Mouse (Mus musculus) heart, embryonic 13.5 days (tissue): ENCODE measurements around the gene Phlpp2. TPM values are rescaled to one million over a fixed set of nuclear protein-coding genes. Genes with fewer than 3 reads are reported as not detected.

Experiments
- ATAC-seq: fragments of 200-750 bp; cut with Nextera tagmentation; 2 replicates; pipeline ENCODE4 v1.8.0; 2017; ENCODE audit warnings: moderate TSS enrichment; ENCODE audit not compliant: insufficient number of reproducible peaks, low FRiP score, low TSS enrichment; ENCODE audit errors: extremely low read depth
- H3K27ac ChIP-seq: fragments of 300-500 bp; sonication (generic); replicated peaks from 2 replicates; pipeline ENCODE4 v1.5.1; 2015; ENCODE audit warnings: moderate library complexity, mild to moderate bottlenecking, inconsistent platforms
- H3K27me3 ChIP-seq: fragments of 300-500 bp; sonication (generic); replicated peaks from 2 replicates; pipeline ENCODE4 v1.6.1; 2015; ENCODE audit warnings: mild to moderate bottlenecking, inconsistent platforms
- H3K36me3 ChIP-seq: fragments of 300-500 bp; sonication (generic); 2 replicates; pipeline ENCODE4 v1.6.1; 2015; ENCODE audit warnings: mild to moderate bottlenecking, inconsistent platforms
- H3K4me1 ChIP-seq: fragments of 300-500 bp; sonication (generic); 2 replicates; pipeline ENCODE4 v1.6.1; 2015; ENCODE audit warnings: inconsistent platforms
- H3K4me2 ChIP-seq: fragments of 300-500 bp; sonication (generic); 2 replicates; pipeline ENCODE4 v1.6.1; 2015; ENCODE audit warnings: inconsistent platforms, mild to moderate bottlenecking, moderate library complexity
- H3K4me3 ChIP-seq: fragments of 300-500 bp; sonication (generic); 2 replicates; pipeline ENCODE4 v1.5.1; 2015; ENCODE audit warnings: moderate library complexity, mild to moderate bottlenecking, inconsistent platforms
- H3K9ac ChIP-seq: fragments of 300-500 bp; sonication (generic); 2 replicates; pipeline ENCODE4 v1.6.1; 2015; ENCODE audit warnings: inconsistent platforms, mild to moderate bottlenecking, moderate library complexity
- H3K9me3 ChIP-seq: fragments of 300-500 bp; sonication (generic); 2 replicates; pipeline ENCODE4 v1.6.1; 2016; ENCODE audit warnings: inconsistent platforms
- WGBS: fragments of 180-500 bp; shearing (Covaris S2); methylation state at CpG from one replicate; pipeline ENCODE4 v1.1.7; 2015; ENCODE audit warnings: mixed read lengths; 5-methylcytosine and 5-hydroxymethylcytosine counted together
- polyA plus RNA-seq: library from polyadenylated mRNA; unstranded; fragments of >200 nt; fragmentation: Nextera tagmentation; extraction: Ambion mirVana; gene quantifications from 2 replicates; pipeline ENCODE4 v1.2.1, GENCODE M21; 2015

The Phlpp2 gene
- polyA plus RNA-seq, 1 experiment from 2014 or later: 1.8 TPM

DNA sequence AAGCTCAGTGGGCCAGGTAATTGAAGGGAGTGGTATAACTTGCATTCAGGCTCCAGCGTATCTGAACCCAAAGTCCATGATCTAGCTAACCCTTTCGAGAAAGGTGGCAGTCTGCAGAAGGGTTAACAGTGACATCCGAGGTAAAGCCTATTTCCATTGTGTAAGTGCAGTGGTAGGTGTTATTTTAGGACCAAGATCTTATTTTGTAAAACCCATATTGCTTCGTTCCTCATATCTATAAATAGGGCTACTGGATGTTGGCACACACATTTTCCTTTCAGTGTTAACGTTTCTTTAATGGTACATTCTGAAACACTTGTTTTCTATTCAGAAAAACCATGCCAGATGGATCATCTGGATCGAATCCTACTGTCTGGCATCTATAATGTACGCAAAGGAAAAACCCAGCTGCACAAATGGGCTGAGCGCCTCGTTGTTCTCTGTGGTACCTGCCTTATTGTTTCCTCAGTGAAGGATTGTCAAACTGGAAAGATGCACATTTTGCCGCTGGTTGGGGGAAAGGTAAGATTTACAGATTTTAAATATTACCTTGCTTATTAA lies 35.6 kb downstream of the Phlpp2 start:
- no peak for ATAC-seq
- Histone ChIP-seq H3K4me2 (no peak overlapping the region), H3K9me3 (no peaks in the 10 kb centered on the region), H3K27ac (no peak overlapping the region), H3K27me3 (no peaks in the 10 kb centered on the region), H3K36me3 (peaks cover 44% of the 10 kb centered on the region), H3K9ac (no peak overlapping the region), H3K4me3 (no peak overlapping the region), H3K4me1 (no peaks in the 10 kb centered on the region)
- WGBS: 75% methylated on average over 10 of the region's 10 CpGs

DNA sequence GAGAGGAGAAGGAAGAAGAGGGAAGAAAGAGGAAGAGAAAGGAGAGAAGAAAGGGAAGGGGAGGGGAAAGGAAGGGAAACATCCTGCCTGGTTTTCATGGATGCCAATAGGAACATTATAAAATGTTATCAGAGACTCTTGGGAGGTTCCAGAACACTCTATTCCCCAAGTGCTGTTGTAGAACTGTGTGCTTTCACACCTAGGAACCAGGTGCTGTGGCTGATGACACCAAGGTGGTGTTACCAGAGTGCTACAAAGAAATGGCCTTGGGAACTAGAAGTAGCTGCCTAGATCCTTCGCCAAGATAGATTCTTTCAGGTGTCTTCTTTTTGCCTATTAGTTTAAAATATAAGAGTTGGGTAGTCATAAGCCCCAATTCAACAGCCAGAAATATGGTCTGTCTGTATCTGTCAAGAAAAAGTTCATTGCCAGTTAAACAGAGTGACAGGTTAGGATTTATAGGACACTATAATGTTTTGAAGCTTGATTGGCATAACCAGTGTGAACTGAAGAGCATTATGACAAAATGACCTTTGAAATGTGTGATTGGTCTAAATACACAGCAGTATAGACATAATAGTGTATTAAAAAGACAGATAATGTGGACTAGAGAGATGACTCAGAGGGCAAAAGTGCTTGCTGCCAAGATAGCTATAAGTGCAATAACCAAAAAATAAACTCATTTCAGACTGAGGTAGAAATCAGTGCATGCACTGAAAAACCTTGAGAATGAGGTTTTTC lies 36.8 kb downstream of the Phlpp2 start:
- Histone ChIP-seq H3K4me1 (no peaks in the 10 kb centered on the region), H3K4me3 (no peak overlapping the region), H3K9me3 (no peaks in the 10 kb centered on the region), H3K27me3 (no peaks in the 10 kb centered on the region), H3K27ac (no peak overlapping the region), H3K9ac (no peak overlapping the region), H3K36me3 (peaks cover 52% of the 10 kb centered on the region), H3K4me2 (no peak overlapping the region)
- no peak for ATAC-seq
- 80% methylated on average over 1 of the region's 1 CpGs for WGBS

DNA sequence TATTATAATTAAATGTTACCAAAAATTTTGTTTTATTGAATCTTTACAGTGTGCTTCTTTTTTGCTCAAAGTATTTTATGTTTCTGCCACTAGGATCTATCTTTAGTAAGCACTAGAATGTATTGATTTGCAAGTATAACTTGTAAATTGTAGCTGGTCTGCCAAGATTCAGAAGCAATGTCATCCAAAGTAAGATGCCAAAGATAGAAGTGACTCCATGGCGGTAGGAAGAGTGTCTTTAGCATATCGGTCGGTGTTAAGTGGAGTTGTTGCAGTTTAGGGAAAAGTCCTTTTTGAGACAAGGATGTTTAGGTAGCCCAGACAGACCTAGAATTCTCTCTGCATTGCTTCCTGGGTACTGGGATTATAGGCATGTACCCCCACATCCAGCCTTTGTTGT lies 38.6 kb downstream of the Phlpp2 start:
- H3K4me1 ChIP-seq: no peaks in the 10 kb centered on the region
- peaks cover 53% of the 10 kb centered on the region for H3K36me3 ChIP-seq
- no peak overlapping the region for H3K9ac ChIP-seq
- no peak overlapping the region for H3K4me2 ChIP-seq
- H3K9me3 ChIP-seq: no peaks in the 10 kb centered on the region
- no peak overlapping the region for H3K4me3 ChIP-seq
- no peak for ATAC-seq
- H3K27ac ChIP-seq: no peak overlapping the region
- no peaks in the 10 kb centered on the region for H3K27me3 ChIP-seq
- 92% methylated on average over 3 of the region's 3 CpGs for WGBS

DNA sequence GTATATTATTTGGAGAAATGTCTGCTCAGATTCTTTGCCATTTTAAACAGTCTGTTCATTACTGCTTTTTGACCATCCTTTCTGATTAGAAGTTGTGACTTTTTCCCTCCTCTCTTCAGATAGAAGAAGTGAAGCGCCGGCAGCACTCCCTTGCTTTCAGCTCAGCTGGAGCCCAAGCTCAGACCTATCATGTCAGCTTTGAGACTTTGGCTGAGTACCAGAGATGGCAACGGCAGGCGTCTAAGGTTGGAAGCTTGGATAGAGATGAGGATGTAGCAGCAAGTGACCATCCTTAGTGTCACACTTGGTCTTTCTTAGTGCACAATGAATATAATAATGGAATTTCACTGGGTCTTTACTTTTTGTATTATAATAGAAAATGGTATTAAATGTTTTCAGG lies 39.0 kb downstream of the Phlpp2 start:
- Histone ChIP-seq H3K4me1 (no peaks in the 10 kb centered on the region), H3K36me3 (peaks cover 56% of the 10 kb centered on the region), H3K9ac (no peak overlapping the region), H3K4me2 (no peak overlapping the region), H3K4me3 (no peak overlapping the region), H3K27ac (no peak overlapping the region), H3K27me3 (no peaks in the 10 kb centered on the region), H3K9me3 (no peaks in the 10 kb centered on the region)
- WGBS: 88% methylated on average over 4 of the region's 4 CpGs
- no peak for ATAC-seq

DNA sequence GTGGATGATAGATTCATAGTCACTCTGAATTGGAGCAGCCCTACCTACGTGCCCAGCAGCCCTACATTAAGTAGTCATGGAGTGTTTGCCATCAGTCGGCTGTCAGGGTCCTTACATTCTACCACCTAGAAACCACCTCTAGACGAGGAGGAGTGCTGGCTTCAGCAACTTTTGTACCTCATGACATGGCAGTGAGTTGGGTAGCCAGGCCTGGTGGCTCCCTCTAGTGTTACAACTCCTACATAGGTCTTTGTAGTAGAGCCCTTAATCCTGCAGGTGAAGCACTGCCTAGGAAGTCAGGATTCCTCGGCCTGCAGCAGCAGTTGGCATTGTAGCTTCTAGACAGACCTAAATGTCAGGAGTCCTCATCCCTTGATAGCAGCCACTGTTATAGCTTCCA lies 48.9 kb downstream of the Phlpp2 start:
- H3K4me3 ChIP-seq: no peak overlapping the region
- no peaks in the 10 kb centered on the region for H3K27me3 ChIP-seq
- no peak overlapping the region for H3K4me2 ChIP-seq
- no peak for ATAC-seq
- no peak overlapping the region for H3K9ac ChIP-seq
- peaks cover 16% of the 10 kb centered on the region for H3K4me1 ChIP-seq
- no peak overlapping the region for H3K27ac ChIP-seq
- 48% methylated on average over 4 of the region's 4 CpGs for WGBS
- H3K9me3 ChIP-seq: no peaks in the 10 kb centered on the region
- peaks cover 63% of the 10 kb centered on the region for H3K36me3 ChIP-seq

DNA sequence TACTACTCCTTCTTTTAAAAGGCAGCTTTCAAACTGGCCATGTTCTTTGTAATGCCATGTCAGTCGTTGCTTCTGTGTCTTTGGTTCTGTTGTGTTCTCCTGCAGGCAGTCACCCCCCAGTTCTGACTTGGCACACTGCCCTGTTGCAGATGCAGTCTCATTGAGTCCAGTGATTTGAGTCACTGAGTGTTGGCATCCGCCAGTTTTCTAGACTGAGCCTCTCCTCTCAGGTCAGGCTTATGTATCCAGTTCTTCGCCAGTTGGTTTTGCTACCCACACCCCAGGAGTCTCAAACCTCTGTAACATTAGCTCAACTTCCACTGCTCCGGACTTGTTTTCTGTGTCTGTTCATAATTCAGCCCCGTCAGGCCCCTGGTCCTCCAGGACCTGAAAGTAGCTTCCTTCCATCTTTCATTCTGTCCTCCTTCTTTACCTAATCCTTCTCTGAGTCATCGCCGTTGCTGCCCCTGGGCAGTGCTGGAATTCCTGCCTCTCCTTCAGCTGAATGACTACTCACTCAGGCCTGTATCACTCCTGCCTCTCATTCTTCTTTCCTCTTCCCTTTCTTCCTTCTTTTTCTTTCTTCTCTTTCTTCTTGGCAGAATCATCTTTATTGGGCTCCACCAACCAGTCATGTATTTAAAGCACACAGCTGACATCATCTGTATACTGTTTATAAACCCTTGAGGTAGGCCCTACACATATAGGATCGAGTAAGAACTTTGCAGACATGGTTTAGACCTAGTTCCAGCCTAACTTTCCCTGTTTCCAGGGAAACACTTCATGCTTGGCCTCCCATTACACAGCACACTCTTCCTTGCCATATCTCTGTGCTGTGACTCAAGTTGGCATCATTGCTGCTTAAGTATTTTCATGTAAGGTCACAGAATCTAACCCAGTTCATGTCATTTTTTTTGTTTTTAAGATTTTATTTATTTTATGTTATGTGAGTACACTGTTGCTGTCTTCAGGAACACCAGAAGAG lies 52.4 kb downstream of the Phlpp2 start:
- peaks cover 52% of the 10 kb centered on the region for H3K36me3 ChIP-seq
- H3K27me3 ChIP-seq: no peaks in the 10 kb centered on the region
- H3K27ac ChIP-seq: peak overlapping the region; percentile 28
- no peak overlapping the region for H3K9ac ChIP-seq
- H3K9me3 ChIP-seq: no peaks in the 10 kb centered on the region
- 63% methylated on average over 8 of the region's 8 CpGs for WGBS
- no peak for ATAC-seq
- peak overlapping the region; percentile 31 for H3K4me2 ChIP-seq
- peaks cover 16% of the 10 kb centered on the region for H3K4me1 ChIP-seq
- no peak overlapping the region for H3K4me3 ChIP-seq

DNA sequence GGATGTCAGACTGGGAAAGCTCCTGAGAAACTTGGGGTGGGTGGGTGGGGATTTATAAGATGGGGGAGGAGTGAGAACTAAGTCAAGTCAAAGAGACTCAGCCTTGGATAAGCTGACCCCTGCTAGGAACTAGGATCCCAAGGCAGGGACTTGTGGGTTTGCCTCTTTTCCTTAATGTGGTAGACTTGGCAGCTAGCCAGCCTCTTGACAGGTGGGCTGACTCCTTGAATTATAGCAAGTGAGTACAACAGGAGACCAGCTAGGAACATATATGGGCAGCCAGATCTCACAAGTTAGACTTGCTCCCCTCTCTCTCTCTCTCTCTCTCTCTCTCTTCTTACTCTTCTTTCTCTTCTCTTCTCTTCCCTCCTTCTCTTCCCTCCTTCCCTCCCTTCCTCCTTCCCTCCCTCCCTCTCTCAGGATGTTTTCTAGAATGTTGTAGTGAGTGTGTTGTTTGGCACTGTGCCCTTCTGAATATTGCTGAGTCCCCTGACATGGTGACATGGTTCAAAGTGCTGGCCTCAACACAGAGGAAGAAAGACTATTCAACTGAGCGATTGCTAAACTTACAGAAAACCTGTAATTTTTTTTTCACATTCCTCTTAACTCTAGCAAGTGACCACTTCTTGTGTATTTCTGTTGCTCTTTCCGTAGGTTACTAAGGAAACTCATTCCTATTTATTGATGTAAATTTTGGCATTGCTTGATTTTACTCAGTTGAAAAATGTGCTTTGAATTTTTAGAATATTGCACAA lies 73.4 kb downstream of the Phlpp2 start:
- ATAC-seq: no peak
- no peak overlapping the region for H3K9ac ChIP-seq
- peaks cover 59% of the 10 kb centered on the region for H3K36me3 ChIP-seq
- WGBS: 75% methylated on average over 2 of the region's 2 CpGs
- H3K9me3 ChIP-seq: no peaks in the 10 kb centered on the region
- H3K4me2 ChIP-seq: no peak overlapping the region
- peaks cover 9% of the 10 kb centered on the region for H3K4me1 ChIP-seq
- no peak overlapping the region for H3K27ac ChIP-seq
- H3K27me3 ChIP-seq: peaks cover 6% of the 10 kb centered on the region
- H3K4me3 ChIP-seq: no peak overlapping the region

DNA sequence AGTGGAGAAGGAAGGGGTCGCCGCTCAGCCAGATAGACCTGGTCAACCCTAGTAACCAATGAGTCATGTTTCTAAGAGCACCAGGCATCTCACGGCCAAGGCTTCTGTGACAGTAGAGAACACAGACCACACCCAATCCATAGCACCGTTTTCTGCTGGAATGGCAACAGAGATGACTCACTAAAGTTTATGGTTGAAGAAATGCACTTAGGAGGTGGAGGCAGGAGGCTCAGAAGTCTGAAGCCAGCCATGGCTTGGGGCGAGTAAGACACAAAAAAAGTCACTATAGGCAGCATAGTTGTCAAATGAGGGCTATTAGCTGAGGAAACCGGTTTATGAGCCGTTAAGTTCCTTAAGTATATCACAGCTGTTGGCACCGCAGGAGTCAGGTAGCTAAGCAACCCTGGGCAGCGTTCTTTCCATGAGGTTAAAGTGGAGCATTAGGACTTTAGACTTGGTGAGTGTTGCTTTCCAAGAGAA lies 76.9 kb downstream of the Phlpp2 start:
- Histone ChIP-seq H3K27ac (no peak overlapping the region), H3K9me3 (no peaks in the 10 kb centered on the region), H3K36me3 (peaks cover 32% of the 10 kb centered on the region), H3K4me3 (no peak overlapping the region), H3K4me1 (peaks cover 22% of the 10 kb centered on the region), H3K27me3 (peaks cover 39% of the 10 kb centered on the region), H3K9ac (no peak overlapping the region), H3K4me2 (no peak overlapping the region)
- WGBS: 52% methylated on average over 9 of the region's 9 CpGs
- ATAC-seq: no peak

DNA sequence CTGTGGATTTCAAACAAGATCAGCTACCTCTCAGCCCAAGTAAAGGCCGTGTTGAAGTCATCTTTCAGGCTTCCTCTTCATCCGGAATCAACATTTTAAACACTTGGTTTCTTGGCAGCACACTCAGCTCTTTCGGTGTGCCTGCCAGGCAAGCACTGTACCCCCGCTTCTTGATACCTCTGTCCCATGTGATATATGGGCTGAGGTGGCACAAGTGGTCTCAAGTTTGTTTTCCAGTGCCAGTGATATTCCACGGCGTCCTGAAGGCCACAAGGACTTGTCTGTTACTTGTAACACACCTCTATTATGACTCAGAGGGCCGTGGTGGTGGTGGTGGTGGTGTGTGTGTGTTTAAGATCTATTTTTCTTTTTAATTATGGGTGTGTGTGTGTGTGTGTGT lies 77.4 kb downstream of the Phlpp2 start:
- H3K9me3 ChIP-seq: no peaks in the 10 kb centered on the region
- no peak overlapping the region for H3K9ac ChIP-seq
- H3K36me3 ChIP-seq: peaks cover 27% of the 10 kb centered on the region
- ATAC-seq: no peak
- no peak overlapping the region for H3K27ac ChIP-seq
- peaks cover 44% of the 10 kb centered on the region for H3K27me3 ChIP-seq
- H3K4me3 ChIP-seq: no peak overlapping the region
- 77% methylated on average over 7 of the region's 7 CpGs for WGBS
- H3K4me1 ChIP-seq: peaks cover 22% of the 10 kb centered on the region
- no peak overlapping the region for H3K4me2 ChIP-seq

DNA sequence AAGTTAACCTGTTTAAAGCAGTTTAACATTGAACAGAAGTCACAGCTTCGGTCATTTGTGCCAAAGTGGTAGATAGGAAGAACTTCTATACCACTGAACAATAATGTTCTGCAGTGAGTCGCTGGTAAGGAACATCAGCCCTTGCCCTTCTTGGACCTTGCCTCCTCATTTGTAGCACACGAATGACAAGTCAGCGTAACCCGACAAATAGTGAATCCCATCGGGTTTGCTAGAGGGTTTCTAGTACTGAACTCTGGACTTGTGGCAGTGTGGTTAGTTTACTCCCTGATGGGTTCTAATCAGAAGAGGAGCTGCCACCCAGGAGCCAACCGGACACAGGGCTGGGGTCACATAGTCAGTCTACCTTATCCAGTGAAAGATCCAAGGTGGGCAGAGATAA lies 77.9 kb downstream of the Phlpp2 start:
- peaks cover 50% of the 10 kb centered on the region for H3K27me3 ChIP-seq
- 78% methylated on average over 7 of the region's 7 CpGs for WGBS
- H3K36me3 ChIP-seq: peaks cover 21% of the 10 kb centered on the region
- H3K4me2 ChIP-seq: no peak overlapping the region
- no peak for ATAC-seq
- H3K9me3 ChIP-seq: no peaks in the 10 kb centered on the region
- peaks cover 22% of the 10 kb centered on the region for H3K4me1 ChIP-seq
- no peak overlapping the region for H3K9ac ChIP-seq
- H3K4me3 ChIP-seq: no peak overlapping the region
- no peak overlapping the region for H3K27ac ChIP-seq
